Mouse (Mus musculus) stomach, embryonic 15.5 days (tissue): ENCODE measurements around the gene Mtor. TPM values are rescaled to one million over a fixed set of nuclear protein-coding genes. Genes with fewer than 3 reads are reported as not detected.

Source experiments
- ATAC-seq: fragments of 200-750 bp; cut with Nextera tagmentation; 2 replicates; pipeline ENCODE4 v1.8.0; 2017; ENCODE audit warnings: low read depth, moderate number of reproducible peaks, moderate TSS enrichment; ENCODE audit not compliant: insufficient read depth, low FRiP score
- H3K27ac ChIP-seq: fragments of 300-500 bp; sonication (generic); 2 replicates; pipeline ENCODE4 v1.5.1; 2015; ENCODE audit warnings: mild to moderate bottlenecking, inconsistent platforms
- H3K27me3 ChIP-seq: fragments of 300-500 bp; sonication (generic); replicated peaks from 2 replicates; pipeline ENCODE4 v1.6.1; 2015; ENCODE audit warnings: inconsistent platforms
- H3K36me3 ChIP-seq: fragments of 300-500 bp; sonication (generic); 2 replicates; pipeline ENCODE4 v1.6.1; 2015; ENCODE audit warnings: inconsistent platforms
- H3K4me1 ChIP-seq: fragments of 300-500 bp; sonication (generic); 2 replicates; pipeline ENCODE4 v1.6.1; 2015; ENCODE audit warnings: inconsistent platforms
- H3K4me2 ChIP-seq: fragments of 300-500 bp; sonication (generic); 2 replicates; pipeline ENCODE4 v1.6.1; 2015; ENCODE audit warnings: mild to moderate bottlenecking, inconsistent platforms
- H3K4me3 ChIP-seq: fragments of 300-500 bp; sonication (generic); replicated peaks from 2 replicates; pipeline ENCODE4 v1.5.1; 2015; ENCODE audit warnings: inconsistent platforms
- H3K9ac ChIP-seq: fragments of 300-500 bp; sonication (generic); 2 replicates; pipeline ENCODE4 v1.6.1; 2015; ENCODE audit warnings: inconsistent platforms
- H3K9me3 ChIP-seq: fragments of 300-500 bp; sonication (generic); 2 replicates; pipeline ENCODE4 v1.6.1; 2016; ENCODE audit warnings: inconsistent platforms
- WGBS: fragments of 180-500 bp; shearing (Covaris S2); methylation state at CpG from one replicate; pipeline ENCODE4 v1.1.7; 2015; 5-methylcytosine and 5-hydroxymethylcytosine counted together
- polyA plus RNA-seq: library from polyadenylated mRNA; unstranded; fragments of >200 nt; fragmentation: Nextera tagmentation; extraction: Ambion mirVana; gene quantifications from 2 replicates; pipeline ENCODE4 v1.2.1, GENCODE M21; 2015

The Mtor gene
- polyA plus RNA-seq, 1 experiment from 2014 or later, result 12.3 TPM

DNA sequence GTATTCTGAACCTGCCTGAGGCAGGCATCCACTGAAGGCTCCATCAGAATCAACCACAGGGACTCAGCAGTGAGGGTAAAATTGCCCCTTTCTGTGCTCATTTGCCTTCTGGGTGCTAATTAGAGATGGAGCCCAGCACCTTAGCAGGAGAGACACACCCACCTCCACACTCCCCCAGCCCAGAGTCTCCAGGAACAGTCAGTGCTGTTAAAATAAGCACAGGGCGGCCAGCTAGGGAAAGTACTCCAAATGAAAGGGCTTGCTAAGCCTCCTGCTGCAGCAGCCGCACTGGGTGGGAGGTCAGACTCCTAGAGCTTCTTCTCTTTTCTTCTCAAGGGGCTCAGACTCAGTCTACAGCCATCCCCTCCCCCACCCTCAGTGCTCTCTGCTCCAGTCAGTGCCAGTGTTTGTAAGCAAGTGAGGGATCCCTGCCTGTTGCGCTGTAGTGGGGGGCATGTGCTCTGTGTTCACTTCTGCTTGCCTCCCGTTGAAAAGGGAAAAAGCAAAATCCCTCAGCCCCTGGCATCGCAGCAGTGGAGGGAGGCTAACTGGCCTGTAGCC lies 69.9 kb downstream of the Mtor start:
- WGBS, result 48% methylated on average over 5 of the region's 5 CpGs
- no peak overlapping the region for H3K4me2 ChIP-seq
- H3K4me1 ChIP-seq, result no peaks in the 10 kb centered on the region
- ATAC-seq, result no peak
- no peak overlapping the region for H3K27ac ChIP-seq
- H3K4me3 ChIP-seq, result no peak overlapping the region
- H3K27me3 ChIP-seq, result no peaks in the 10 kb centered on the region
- no peak overlapping the region for H3K9ac ChIP-seq
- H3K9me3 ChIP-seq, result no peaks in the 10 kb centered on the region
- H3K36me3 ChIP-seq, result peaks cover 38% of the 10 kb centered on the region

DNA sequence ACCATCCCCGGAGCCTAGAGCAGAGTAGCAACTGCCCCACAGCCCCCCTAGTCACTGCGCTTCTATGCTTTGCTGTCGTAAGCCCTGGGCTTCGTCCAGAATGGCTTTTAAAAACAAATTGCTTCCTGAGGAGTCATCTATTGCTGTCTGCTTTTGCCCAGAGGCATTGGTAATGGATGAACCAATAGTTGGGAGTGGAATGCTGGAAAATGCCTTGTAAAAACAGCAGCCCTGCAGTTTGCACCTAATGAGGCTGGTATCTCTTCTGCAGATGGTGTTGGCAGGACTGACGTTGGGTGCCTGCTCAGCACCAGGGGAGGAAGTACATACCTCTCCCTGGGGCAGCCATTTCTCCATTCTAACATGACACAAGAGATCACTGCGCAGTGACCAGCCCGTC lies 75.1 kb downstream of the Mtor start:
- no peak overlapping the region for H3K27ac ChIP-seq
- H3K4me2 ChIP-seq, result no peak overlapping the region
- ATAC-seq, result no peak
- no peak overlapping the region for H3K9ac ChIP-seq
- peaks cover 39% of the 10 kb centered on the region; the same call in 1 of the 2 replicates for H3K36me3 ChIP-seq
- no peak overlapping the region for H3K4me3 ChIP-seq
- H3K27me3 ChIP-seq, result no peaks in the 10 kb centered on the region
- no peaks in the 10 kb centered on the region for H3K4me1 ChIP-seq
- no peaks in the 10 kb centered on the region for H3K9me3 ChIP-seq
- 71% methylated on average over 7 of the region's 7 CpGs for WGBS

DNA sequence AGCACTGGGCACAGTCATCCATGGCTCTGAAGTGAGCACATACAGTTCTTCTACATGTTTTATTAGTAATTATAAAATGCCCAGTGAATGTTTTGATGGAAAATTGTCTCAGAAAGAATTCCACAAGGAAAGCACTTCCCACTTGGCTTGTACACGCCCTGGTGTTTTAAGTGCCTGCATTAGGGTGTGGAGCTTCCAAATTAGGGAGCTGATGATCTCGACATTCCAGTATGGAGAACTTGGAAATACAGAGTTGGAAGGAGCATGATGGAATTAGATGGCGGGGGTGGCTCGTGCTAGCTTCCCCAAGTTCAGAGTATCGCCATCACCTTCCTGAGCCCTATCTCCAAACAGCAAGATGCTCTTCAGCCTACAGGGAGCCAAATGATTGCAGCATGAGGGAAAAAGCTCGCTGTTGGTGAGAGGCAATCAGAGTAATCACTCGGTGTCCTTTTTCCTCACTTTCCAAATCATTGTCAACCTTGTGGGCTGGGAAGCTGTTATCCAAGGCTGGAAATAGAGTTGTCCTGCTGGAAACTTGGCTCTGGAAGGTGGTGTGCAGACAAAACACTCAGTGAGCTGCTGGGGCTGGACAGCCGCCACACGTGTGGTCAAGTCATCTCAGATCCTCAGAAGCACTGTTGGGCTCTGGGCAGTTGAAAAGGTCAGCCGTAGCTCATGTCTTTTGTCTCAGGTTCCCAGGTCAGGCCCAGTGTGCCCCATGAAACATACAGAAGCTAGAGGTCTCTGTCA lies 78.9 kb downstream of the Mtor start:
- Histone ChIP-seq H3K4me1 (no peaks in the 10 kb centered on the region), H3K36me3 (peaks cover 48% of the 10 kb centered on the region; the same call in 1 of the 2 replicates), H3K27ac (no peak overlapping the region), H3K4me2 (no peak overlapping the region), H3K9ac (no peak overlapping the region), H3K27me3 (no peaks in the 10 kb centered on the region), H3K9me3 (no peaks in the 10 kb centered on the region), H3K4me3 (no peak overlapping the region)
- WGBS, result 91% methylated on average over 10 of the region's 10 CpGs
- ATAC-seq, result no peak

DNA sequence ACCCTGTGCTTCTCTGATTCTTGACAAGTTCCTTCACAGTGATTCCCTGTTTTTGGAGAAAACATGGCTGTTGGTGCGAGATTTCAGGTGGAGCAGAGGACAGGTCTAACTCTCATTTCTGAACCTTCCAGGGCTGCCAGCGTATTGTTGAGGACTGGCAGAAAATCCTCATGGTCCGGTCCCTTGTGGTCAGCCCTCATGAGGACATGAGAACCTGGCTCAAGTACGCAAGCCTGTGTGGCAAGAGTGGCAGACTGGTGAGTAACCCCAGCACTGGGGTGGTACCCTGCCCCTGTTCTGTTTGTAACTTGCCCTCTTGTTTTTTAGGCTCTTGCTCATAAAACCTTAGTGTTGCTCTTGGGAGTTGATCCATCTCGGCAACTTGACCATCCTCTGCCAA lies 81.9 kb downstream of the Mtor start:
- no peaks in the 10 kb centered on the region for H3K4me1 ChIP-seq
- no peak overlapping the region for H3K4me2 ChIP-seq
- no peaks in the 10 kb centered on the region for H3K9me3 ChIP-seq
- no peak overlapping the region for H3K27ac ChIP-seq
- 94% methylated on average over 5 of the region's 5 CpGs for WGBS
- ATAC-seq, result no peak
- no peak overlapping the region for H3K9ac ChIP-seq
- H3K27me3 ChIP-seq, result no peaks in the 10 kb centered on the region
- H3K4me3 ChIP-seq, result no peak overlapping the region
- H3K36me3 ChIP-seq, result peaks cover 61% of the 10 kb centered on the region

DNA sequence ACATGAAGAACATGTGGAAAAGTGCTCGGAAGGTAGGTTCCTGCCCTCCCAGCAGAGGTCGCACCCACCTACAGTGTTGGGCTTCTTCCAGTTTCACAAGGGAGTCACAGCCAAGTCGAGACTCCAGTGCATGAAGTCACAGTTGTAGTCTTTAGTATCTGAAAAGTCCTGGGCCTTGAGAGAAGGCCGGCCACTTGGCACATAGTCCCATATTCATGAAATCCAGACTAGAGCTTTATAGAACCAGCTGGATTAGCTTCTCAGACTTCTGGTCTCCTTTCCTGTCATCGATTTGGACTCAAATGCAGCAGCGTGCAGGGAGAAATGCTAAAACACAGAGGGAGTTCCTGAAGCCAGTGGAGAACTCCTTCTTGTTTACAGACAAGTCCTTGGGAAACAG lies 82.4 kb downstream of the Mtor start:
- WGBS, result 90% methylated on average over 6 of the region's 6 CpGs
- H3K27ac ChIP-seq, result no peak overlapping the region

DNA sequence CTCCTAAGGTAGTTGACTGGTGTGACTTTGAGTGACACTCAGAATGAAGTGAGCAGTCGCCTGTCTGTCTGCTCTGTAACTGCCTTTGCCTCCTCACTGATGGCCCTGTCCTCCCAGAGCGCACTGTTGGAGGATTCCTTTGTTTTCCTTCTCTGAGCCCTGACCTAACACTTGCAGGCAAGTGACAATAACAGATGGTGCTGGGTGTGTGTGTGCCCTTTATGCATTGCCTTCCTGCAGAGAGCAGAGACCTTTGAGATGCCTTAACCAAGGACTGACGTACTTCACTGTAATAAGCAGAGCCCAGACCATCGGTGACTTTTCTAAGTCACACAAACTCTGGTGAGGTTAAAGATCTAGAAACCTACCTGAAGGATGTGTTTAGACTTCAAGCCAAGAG lies 82.9 kb downstream of the Mtor start:
- H3K4me2 ChIP-seq, result no peak overlapping the region

More for the DNA sequence above, 82.4 kb downstream of the Mtor start:
- H3K9me3 ChIP-seq, result no peaks in the 10 kb centered on the region
- peaks cover 58% of the 10 kb centered on the region for H3K36me3 ChIP-seq
- H3K27me3 ChIP-seq, result no peaks in the 10 kb centered on the region
- no peak overlapping the region for H3K4me3 ChIP-seq
- H3K4me2 ChIP-seq, result no peak overlapping the region
- no peak for ATAC-seq
- H3K4me1 ChIP-seq, result no peaks in the 10 kb centered on the region
- H3K9ac ChIP-seq, result no peak overlapping the region

DNA sequence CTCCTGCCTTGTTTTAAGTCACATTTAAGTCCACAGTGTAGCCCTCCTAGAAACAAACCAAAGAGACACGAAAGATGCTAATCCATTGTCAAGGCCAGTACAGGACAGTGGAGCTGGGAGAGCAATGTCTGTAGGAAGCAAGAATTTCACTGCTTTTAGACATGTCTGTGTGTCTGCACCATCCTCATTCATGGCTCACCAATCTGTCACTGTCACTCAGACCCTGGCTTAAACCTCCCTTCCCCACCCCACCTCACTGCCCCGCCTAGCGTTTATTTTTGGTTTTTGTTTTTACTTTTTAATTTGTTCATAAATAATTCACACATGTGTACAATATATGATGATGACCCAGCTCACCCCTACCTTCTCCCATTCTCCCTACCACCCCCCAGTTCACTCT lies 84.1 kb downstream of the Mtor start:
- WGBS, result 85% methylated on average over 3 of the region's 3 CpGs
- Histone ChIP-seq H3K9me3 (no peaks in the 10 kb centered on the region), H3K4me1 (no peaks in the 10 kb centered on the region), H3K9ac (no peak overlapping the region), H3K4me3 (no peak overlapping the region), H3K27me3 (no peaks in the 10 kb centered on the region), H3K4me2 (no peak overlapping the region), H3K36me3 (peaks cover 60% of the 10 kb centered on the region), H3K27ac (no peak overlapping the region)
- ATAC-seq, result no peak

More for the DNA sequence above, 82.9 kb downstream of the Mtor start:
- Histone ChIP-seq H3K4me3 (no peak overlapping the region), H3K4me1 (no peaks in the 10 kb centered on the region), H3K9ac (no peak overlapping the region), H3K27ac (no peak overlapping the region), H3K36me3 (peaks cover 58% of the 10 kb centered on the region), H3K9me3 (no peaks in the 10 kb centered on the region), H3K27me3 (no peaks in the 10 kb centered on the region)
- WGBS, result 72% methylated on average over 4 of the region's 4 CpGs
- no peak for ATAC-seq

DNA sequence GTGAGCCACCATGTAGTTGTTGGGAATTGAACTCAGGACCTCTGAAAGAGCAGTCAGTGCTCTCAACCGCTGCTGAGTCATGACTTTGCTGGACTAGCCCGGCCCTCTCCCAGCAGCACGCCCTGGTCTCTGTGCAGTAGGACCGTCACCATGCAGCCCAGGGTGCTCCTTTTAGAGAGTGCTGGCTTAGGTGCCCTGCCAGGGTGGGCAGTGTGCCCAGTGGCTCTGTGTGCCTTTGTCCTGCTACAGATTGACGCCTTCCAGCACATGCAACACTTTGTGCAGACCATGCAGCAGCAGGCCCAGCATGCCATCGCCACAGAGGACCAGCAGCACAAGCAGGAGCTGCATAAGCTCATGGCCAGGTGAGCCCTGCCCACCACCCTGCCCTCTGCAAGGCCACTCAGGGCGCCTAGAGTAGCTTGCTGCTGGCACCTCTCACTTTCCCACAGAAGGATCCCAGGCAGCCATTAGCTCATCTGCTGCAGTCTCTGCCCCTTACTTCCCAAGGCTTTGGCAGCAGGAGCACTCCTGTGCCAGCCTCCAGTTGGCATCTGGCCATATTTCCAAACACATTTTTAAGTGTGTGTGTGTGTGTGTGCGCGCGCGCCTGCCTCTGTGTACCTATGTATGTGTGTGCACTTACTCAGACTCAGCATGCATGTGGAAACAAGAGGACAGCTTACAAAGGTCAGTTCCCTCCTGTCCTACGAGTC lies 85.4 kb downstream of the Mtor start:
- Histone ChIP-seq H3K9me3 (no peaks in the 10 kb centered on the region), H3K36me3 (peaks cover 68% of the 10 kb centered on the region), H3K4me1 (no peaks in the 10 kb centered on the region), H3K4me3 (no peak overlapping the region), H3K27me3 (no peaks in the 10 kb centered on the region), H3K4me2 (no peak overlapping the region), H3K9ac (no peak overlapping the region), H3K27ac (no peak overlapping the region)
- 88% methylated on average over 12 of the region's 12 CpGs for WGBS
- no peak for ATAC-seq

DNA sequence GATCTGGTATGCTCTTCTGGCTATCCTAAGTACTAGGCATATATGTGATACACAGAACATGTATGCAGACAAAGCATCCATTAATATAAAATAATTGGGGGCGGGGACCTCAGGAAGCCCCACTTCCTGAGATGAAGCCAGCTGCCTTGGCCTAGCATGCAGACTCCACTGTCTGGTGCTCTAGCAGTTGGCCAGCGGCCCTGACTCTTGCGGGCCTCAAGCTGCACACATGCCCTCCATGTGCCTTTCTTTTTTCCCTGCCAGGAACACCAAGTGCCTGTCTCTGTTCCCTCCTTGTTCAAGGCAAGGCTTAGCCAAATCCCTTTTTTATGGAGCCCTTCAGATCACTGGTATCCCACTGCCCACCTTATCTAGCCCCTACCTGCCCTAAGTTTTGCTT lies 87.5 kb downstream of the Mtor start:
- Histone ChIP-seq H3K9me3 (no peaks in the 10 kb centered on the region), H3K4me2 (no peak overlapping the region), H3K27me3 (no peaks in the 10 kb centered on the region), H3K4me1 (no peaks in the 10 kb centered on the region), H3K4me3 (no peak overlapping the region), H3K9ac (no peak overlapping the region), H3K27ac (no peak overlapping the region), H3K36me3 (peaks cover 68% of the 10 kb centered on the region)
- WGBS, result 82% methylated on average over 3 of the region's 3 CpGs
- no peak for ATAC-seq

DNA sequence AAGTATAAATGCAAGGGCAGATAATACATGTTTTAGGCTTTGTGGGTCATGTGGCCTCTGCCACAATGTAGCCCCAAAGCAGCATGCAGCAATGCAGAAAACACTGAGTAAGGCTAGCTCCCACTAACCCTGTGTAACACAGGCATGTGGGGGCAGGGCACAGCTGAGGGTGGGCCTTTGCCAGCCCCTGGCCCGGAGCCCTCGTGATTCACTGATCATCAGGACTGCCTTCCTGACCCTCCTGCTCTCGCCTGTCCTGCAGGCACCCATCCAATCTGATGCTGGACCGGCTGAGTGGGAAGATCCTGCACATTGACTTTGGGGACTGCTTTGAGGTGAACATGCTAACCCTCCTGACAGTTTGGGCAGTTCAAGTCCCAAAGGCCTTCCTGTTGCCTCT lies 100.7 kb downstream of the Mtor start:
- WGBS, result 82% methylated on average over 4 of the region's 4 CpGs
- Histone ChIP-seq H3K36me3 (peaks cover 46% of the 10 kb centered on the region), H3K4me3 (no peak overlapping the region), H3K4me1 (no peaks in the 10 kb centered on the region), H3K4me2 (no peak overlapping the region), H3K9ac (no peak overlapping the region), H3K27me3 (no peaks in the 10 kb centered on the region), H3K9me3 (no peaks in the 10 kb centered on the region), H3K27ac (no peak overlapping the region)
- ATAC-seq, result no peak

DNA sequence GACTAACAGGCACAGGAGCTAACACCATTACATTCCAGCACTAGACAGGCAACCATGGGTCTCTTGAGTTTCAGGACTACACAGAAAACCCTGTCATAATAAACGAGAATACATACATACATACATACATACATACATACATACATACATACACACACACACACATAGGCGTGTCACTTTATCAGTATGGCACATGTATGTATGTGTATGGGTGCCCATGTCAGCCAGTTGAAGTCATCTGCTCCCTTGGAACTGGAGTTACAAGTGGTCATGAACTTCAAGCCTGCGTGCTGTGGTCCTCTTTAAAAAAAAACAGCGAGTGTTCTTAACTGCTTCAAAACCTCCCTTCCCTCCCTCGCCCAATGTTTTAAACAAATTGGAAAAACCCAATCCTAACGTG lies 109.4 kb downstream of the Mtor start:
- no peaks in the 10 kb centered on the region; the same call in 1 of the 2 replicates for H3K4me1 ChIP-seq
- peak overlapping the region; percentile 62 for H3K4me2 ChIP-seq
- H3K27ac ChIP-seq, result peak overlapping the region; percentile 88
- 25% methylated on average over 6 of the region's 6 CpGs for WGBS
- H3K36me3 ChIP-seq, result peaks cover 49% of the 10 kb centered on the region
- H3K9me3 ChIP-seq, result no peaks in the 10 kb centered on the region
- H3K27me3 ChIP-seq, result no peaks in the 10 kb centered on the region
- H3K4me3 ChIP-seq, result peak overlapping the region; percentile 79
- ATAC-seq, result no peak
- peak overlapping the region; percentile 93; the same call in 1 of the 2 replicates for H3K9ac ChIP-seq
